Mouse (Mus musculus) kidney, adult 10 weeks (tissue): Measurements from ENCODE around the gene Olfr1293-ps. TPM values are rescaled to one million over a fixed set of nuclear protein-coding genes. Genes with fewer than 3 reads are reported as not detected.

Source experiments
- polyA plus RNA-seq: library from polyadenylated mRNA; stranded (reverse); fragments of 350-450 nt; fragmentation: Illumina TruSeq; extraction: RNeasy Lipid Tissue Mini Kit (QIAGEN cat#74804); gene quantifications from one replicate; pipeline ENCODE4 v1.2.3, GENCODE M21; 2014; ENCODE audit warnings: low read depth, low replicate concordance

Gene Olfr1293-ps
- not detected for polyA plus RNA-seq

GRCm38 (mm10) chr2:111524903-111525302 lies at the start of gene Olfr1293-ps:
Olfr1293-ps (plus strand) TSS chr2:111525203.

GRCm38 (mm10) chr2:111480519-111480918 lies 44.5 kb upstream of the Olfr1293-ps start, which contains the start of gene Olfr1289:
Olfr1289 (plus strand) TSS chr2:111480819.

GRCm38 (mm10) chr2:111493729-111494128 lies 31.3 kb upstream of the Olfr1293-ps start, which contains the start of gene Olfr1290:
Olfr1290 (minus strand) TSS chr2:111493829.

GRCm38 (mm10) chr2:111496880-111497279 lies 28.1 kb upstream of the Olfr1293-ps start, which contains the start of gene Olfr1291-ps1:
Olfr1291-ps1 (plus strand) TSS chr2:111497180.

GRCm38 (mm10) chr2:111540191-111540590 lies 15.2 kb downstream of the Olfr1293-ps start, which contains the start of gene Olfr1294:
Olfr1294 (minus strand) TSS chr2:111540291.

GRCm38 (mm10) chr2:111569581-111569980 lies 44.6 kb downstream of the Olfr1293-ps start, which contains the start of gene Olfr1295:
Olfr1295 (minus strand) TSS chr2:111569681.

Other genes with a start within 250 kb of the Olfr1293-ps start
- not detected for gene Olfr1278, start 235.1 kb upstream of the Olfr1293-ps start, polyA plus RNA-seq
- gene Olfr1279, start 224.6 kb upstream of the Olfr1293-ps start, polyA plus RNA-seq = not detected
- not detected for gene Olfr1280, start 211.2 kb upstream of the Olfr1293-ps start, polyA plus RNA-seq
- not detected for gene Olfr1281, start 198.7 kb upstream of the Olfr1293-ps start, polyA plus RNA-seq
- not detected for gene Olfr1282, start 189.1 kb upstream of the Olfr1293-ps start, polyA plus RNA-seq
- gene Olfr1283, start 158.4 kb upstream of the Olfr1293-ps start, polyA plus RNA-seq = not detected
- gene Olfr1284, start 149.7 kb upstream of the Olfr1293-ps start, polyA plus RNA-seq = not detected
- not detected for gene Olfr1286, start 102.1 kb upstream of the Olfr1293-ps start, polyA plus RNA-seq
- gene Olfr1287, start 76.1 kb upstream of the Olfr1293-ps start, polyA plus RNA-seq = not detected
- gene Olfr1288, start 51.1 kb upstream of the Olfr1293-ps start, polyA plus RNA-seq = not detected
- not detected for gene Olfr1289, start 44.4 kb upstream of the Olfr1293-ps start, polyA plus RNA-seq
- gene Olfr1290, start 31.4 kb upstream of the Olfr1293-ps start, polyA plus RNA-seq = not detected
- not detected for gene Olfr1291-ps1, start 28.0 kb upstream of the Olfr1293-ps start, polyA plus RNA-seq
- gene Olfr1294, start 15.1 kb downstream of the Olfr1293-ps start, polyA plus RNA-seq = not detected
- gene Olfr1295, start 44.5 kb downstream of the Olfr1293-ps start, polyA plus RNA-seq = not detected
- gene Olfr1297, start 101.3 kb downstream of the Olfr1293-ps start, polyA plus RNA-seq = not detected
- gene Olfr1298, start 124.0 kb downstream of the Olfr1293-ps start, polyA plus RNA-seq = not detected
- not detected for gene Olfr1299, start 136.2 kb downstream of the Olfr1293-ps start, polyA plus RNA-seq
- not detected for gene Olfr1301, start 225.8 kb downstream of the Olfr1293-ps start, polyA plus RNA-seq